Mouse (Mus musculus) liver, embryonic 15.5 days (tissue): ENCODE measurements at regions not wholly inside any gene's neighbourhood (a gene's known extent, or its start where the extent isn't known, plus 50 kb on each side); places are given as distances from the start of the nearest gene placed in this dataset.
"Not testable (repeated sequence)": the region's sequence is repeated elsewhere in the genome, so short reads cannot be mapped to it uniquely, and the experiment has no call there.

Experiments used
- ATAC-seq: fragments of 200-750 bp; cut with Nextera tagmentation; 2 replicates; pipeline ENCODE4 v1.8.0; 2017; ENCODE audit warnings: moderate number of reproducible peaks, mild to moderate bottlenecking, moderate library complexity; ENCODE audit not compliant: insufficient read depth
- H3K27ac ChIP-seq: fragments of 300-500 bp; sonication (generic); replicated peaks from 2 replicates; pipeline ENCODE4 v1.5.1; 2015; ENCODE audit warnings: mild to moderate bottlenecking, inconsistent platforms
- H3K27me3 ChIP-seq: fragments of 300-500 bp; sonication (generic); 2 replicates; pipeline ENCODE4 v1.6.1; 2015; ENCODE audit warnings: mild to moderate bottlenecking, inconsistent platforms
- H3K36me3 ChIP-seq: fragments of 300-500 bp; sonication (generic); replicated peaks from 2 replicates; pipeline ENCODE4 v1.6.1; 2015; ENCODE audit warnings: moderate library complexity, mild to moderate bottlenecking, inconsistent platforms
- H3K4me1 ChIP-seq: fragments of 300-500 bp; sonication (generic); replicated peaks from 2 replicates; pipeline ENCODE4 v1.6.1; 2015; ENCODE audit warnings: inconsistent platforms
- H3K4me2 ChIP-seq: fragments of 300-500 bp; sonication (generic); 2 replicates; pipeline ENCODE4 v1.6.1; 2015; ENCODE audit warnings: moderate library complexity, mild to moderate bottlenecking, inconsistent platforms
- H3K4me3 ChIP-seq: fragments of 300-500 bp; sonication (generic); replicated peaks from 2 replicates; pipeline ENCODE4 v1.5.1; 2015; ENCODE audit warnings: mild to moderate bottlenecking, inconsistent platforms
- H3K9ac ChIP-seq: fragments of 300-500 bp; sonication (generic); 2 replicates; pipeline ENCODE4 v1.6.1; 2015; ENCODE audit warnings: moderate library complexity, mild to moderate bottlenecking, inconsistent platforms
- H3K9me3 ChIP-seq: fragments of 300-500 bp; sonication (generic); replicated peaks from 2 replicates; pipeline ENCODE4 v1.6.1; 2016; ENCODE audit warnings: inconsistent platforms
- WGBS: fragments of 180-500 bp; shearing (Covaris S2); methylation state at CpG from one replicate; pipeline ENCODE4 v1.1.7; 2015; ENCODE audit warnings: mixed read lengths; ENCODE audit not compliant: insufficient replicate concordance; 5-methylcytosine and 5-hydroxymethylcytosine counted together

DNA sequence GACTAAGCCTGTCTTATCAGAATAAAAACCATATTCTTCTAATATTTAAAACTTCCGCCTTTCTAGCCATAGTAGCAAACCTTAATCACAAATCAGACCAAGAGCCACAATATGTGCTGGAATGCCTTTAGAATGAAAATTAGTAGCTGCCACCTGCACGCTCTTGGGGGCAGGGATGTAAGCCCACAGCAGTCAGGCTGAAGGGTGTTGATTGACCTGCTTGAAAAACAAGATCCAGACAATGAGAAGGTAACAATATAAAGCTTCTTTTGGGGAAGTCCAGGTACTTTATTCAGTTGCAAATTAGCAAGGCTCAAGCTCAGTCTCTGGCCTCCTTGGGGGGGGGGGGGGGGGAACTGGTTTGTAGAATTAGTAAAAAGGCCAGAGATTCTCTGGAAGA is 222.3 kb upstream of the Ell2 start:
- H3K4me3 ChIP-seq, result not testable (repeated sequence)

DNA sequence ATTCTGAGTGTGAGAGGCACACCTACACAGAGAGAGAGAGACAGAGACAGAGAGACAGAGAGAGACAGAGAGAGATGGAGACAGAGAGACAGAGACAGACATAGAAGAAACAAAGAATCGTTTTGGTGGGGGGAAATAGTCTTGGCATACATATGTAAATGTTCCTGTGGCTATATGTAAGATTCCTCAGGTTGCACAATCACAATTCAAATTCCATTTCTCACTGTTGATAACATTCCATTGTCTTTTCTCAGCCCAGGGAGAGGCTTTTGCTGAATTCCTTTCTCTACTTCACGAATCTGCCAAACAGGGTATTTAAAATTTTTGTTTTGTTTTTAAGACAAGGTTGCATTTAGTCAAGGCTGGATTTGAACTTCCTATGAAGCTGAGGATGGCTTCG is 205.0 kb upstream of the Ell2 start:
- WGBS, result 43% methylated on average over 3 of the region's 3 CpGs
- no peaks in the 10 kb centered on the region for H3K27me3 ChIP-seq
- no peak overlapping the region for H3K4me3 ChIP-seq
- no peaks in the 10 kb centered on the region for H3K9me3 ChIP-seq
- H3K4me1 ChIP-seq, result no peaks in the 10 kb centered on the region
- no peak overlapping the region for H3K27ac ChIP-seq
- no peak overlapping the region for H3K9ac ChIP-seq
- no peaks in the 10 kb centered on the region for H3K36me3 ChIP-seq
- no peak for ATAC-seq
- H3K4me2 ChIP-seq, result no peak overlapping the region

More for the DNA sequence above, 222.3 kb upstream of the Ell2 start:
- not testable (repeated sequence) for H3K27me3 ChIP-seq, H3K9ac ChIP-seq, H3K9me3 ChIP-seq, H3K4me1 ChIP-seq, H3K27ac ChIP-seq, H3K4me2 ChIP-seq, ATAC-seq, H3K36me3 ChIP-seq
- WGBS, result 68% methylated on average over 2 of the region's 2 CpGs

- H3K9ac ChIP-seq, result no peak overlapping the region
- no peak for ATAC-seq
These were observed 203.2 kb upstream of the Ell2 start for GRCm38 (mm10) chr13:75503394-75503793.

DNA sequence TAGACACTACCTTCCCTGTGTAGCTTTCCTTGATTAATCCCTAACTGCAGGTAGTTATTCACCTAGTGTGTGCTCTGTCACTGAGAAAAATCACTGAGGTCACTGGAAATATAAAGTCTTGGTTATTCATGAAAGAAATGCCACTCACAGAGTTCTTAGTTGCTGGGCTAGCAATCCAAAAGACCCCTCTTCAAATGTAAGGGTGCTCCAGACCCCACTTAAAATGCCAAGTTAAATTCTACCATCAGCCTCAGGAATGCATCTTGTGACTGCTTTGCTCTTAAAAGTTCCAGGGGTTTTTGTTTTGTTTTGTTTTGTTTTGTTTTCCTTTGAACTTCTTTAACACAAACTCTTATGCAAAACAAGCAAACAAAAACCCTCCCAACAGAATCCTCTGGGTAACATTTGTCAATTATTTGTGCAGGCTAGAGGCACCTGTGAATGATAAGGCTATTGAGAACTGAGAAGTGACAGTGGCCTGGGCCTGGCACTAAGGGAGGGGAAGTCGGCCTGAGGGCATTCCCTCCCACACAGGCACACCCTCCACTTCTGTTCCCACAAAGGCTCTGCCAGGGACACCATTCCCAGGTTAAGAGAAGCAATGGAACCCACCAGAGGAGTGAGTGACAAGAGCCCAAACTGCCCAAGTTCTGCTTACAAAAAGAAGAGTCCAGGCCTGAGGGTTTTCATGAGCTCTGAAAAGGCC is 192.1 kb upstream of the Ell2 start:
- no peak overlapping the region for H3K9ac ChIP-seq
- H3K4me2 ChIP-seq, result no peak overlapping the region
- ATAC-seq, result no peak
- no peaks in the 10 kb centered on the region for H3K36me3 ChIP-seq
- no peak overlapping the region for H3K4me3 ChIP-seq
- no peaks in the 10 kb centered on the region for H3K9me3 ChIP-seq
- no peaks in the 10 kb centered on the region for H3K4me1 ChIP-seq
- WGBS, result 38% methylated on average over 1 of the region's 1 CpGs
- no peak overlapping the region for H3K27ac ChIP-seq
- H3K27me3 ChIP-seq, result no peaks in the 10 kb centered on the region

More at GRCm38 (mm10) chr13:75503394-75503793, 203.2 kb upstream of the Ell2 start:
- Histone ChIP-seq H3K9me3 (no peaks in the 10 kb centered on the region), H3K36me3 (no peaks in the 10 kb centered on the region), H3K27me3 (no peaks in the 10 kb centered on the region), H3K27ac (no peak overlapping the region), H3K4me2 (no peak overlapping the region), H3K4me3 (no peak overlapping the region), H3K4me1 (no peaks in the 10 kb centered on the region)

GRCm38 (mm10) chr13:75523293-75524278 is 183.0 kb upstream of the Ell2 start:
- WGBS, result 53% methylated on average over 4 of the region's 4 CpGs
- ATAC-seq, result no peak

DNA sequence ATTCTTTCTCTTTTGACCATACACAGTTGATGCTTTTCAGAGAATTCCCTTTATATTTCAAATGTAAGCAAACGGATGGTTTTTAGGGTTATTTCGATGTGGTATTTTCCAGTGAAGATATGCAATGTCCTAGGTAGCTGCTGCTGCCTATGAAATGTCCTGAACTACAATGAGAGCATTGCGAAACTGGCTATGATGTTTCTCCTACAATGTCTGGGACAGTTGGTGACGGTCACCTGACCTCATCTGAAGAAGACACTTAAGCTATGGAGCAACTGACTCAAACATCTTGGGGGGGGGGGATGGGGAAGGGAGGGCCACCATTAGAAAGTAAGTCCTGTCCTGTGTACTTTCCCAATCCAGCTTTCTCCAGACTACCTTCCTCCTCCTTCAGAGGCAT is 182.1 kb upstream of the Ell2 start:
- 69% methylated on average over 4 of the region's 4 CpGs for WGBS

More at GRCm38 (mm10) chr13:75523293-75524278, 183.0 kb upstream of the Ell2 start:
- no peaks in the 10 kb centered on the region for H3K9me3 ChIP-seq
- H3K9ac ChIP-seq, result no peak overlapping the region
- H3K36me3 ChIP-seq, result no peaks in the 10 kb centered on the region
- H3K27me3 ChIP-seq, result no peaks in the 10 kb centered on the region
- H3K27ac ChIP-seq, result no peak overlapping the region
- H3K4me3 ChIP-seq, result no peak overlapping the region
- H3K4me1 ChIP-seq, result no peaks in the 10 kb centered on the region
- no peak overlapping the region for H3K4me2 ChIP-seq

GRCm38 (mm10) chr13:75531566-75531965 is 175.0 kb upstream of the Ell2 start:
- no peak overlapping the region for H3K4me2 ChIP-seq
- WGBS, result 71% methylated on average over 1 of the region's 1 CpGs
- ATAC-seq, result no peak
- no peaks in the 10 kb centered on the region for H3K36me3 ChIP-seq
- no peaks in the 10 kb centered on the region for H3K4me1 ChIP-seq
- no peak overlapping the region for H3K27ac ChIP-seq
- no peak overlapping the region for H3K9ac ChIP-seq
- no peak overlapping the region for H3K4me3 ChIP-seq
- no peaks in the 10 kb centered on the region for H3K27me3 ChIP-seq
- no peaks in the 10 kb centered on the region for H3K9me3 ChIP-seq

More for the DNA sequence above, 182.1 kb upstream of the Ell2 start:
- Histone ChIP-seq H3K36me3 (no peaks in the 10 kb centered on the region), H3K27me3 (no peaks in the 10 kb centered on the region), H3K9ac (no peak overlapping the region), H3K4me3 (no peak overlapping the region), H3K4me1 (no peaks in the 10 kb centered on the region), H3K9me3 (no peaks in the 10 kb centered on the region), H3K4me2 (no peak overlapping the region), H3K27ac (no peak overlapping the region)
- ATAC-seq, result no peak

- Histone ChIP-seq H3K9me3 (no peaks in the 10 kb centered on the region), H3K36me3 (no peaks in the 10 kb centered on the region), H3K27ac (no peak overlapping the region), H3K4me3 (no peak overlapping the region), H3K4me1 (peaks cover 2% of the 10 kb centered on the region; the same call in 1 of the 2 replicates), H3K9ac (no peak overlapping the region), H3K4me2 (no peak overlapping the region), H3K27me3 (no peaks in the 10 kb centered on the region)
- 52% methylated on average over 2 of the region's 2 CpGs for WGBS
- ATAC-seq, result no peak
These were observed 165.1 kb upstream of the Ell2 start for GRCm38 (mm10) chr13:75541446-75541845.

GRCm38 (mm10) chr13:75542253-75542945 is 164.2 kb upstream of the Ell2 start:
- Histone ChIP-seq H3K9me3 (no peaks in the 10 kb centered on the region), H3K27ac (no peak overlapping the region), H3K4me3 (no peak overlapping the region), H3K27me3 (no peaks in the 10 kb centered on the region), H3K4me1 (peaks cover 2% of the 10 kb centered on the region; the same call in 1 of the 2 replicates), H3K36me3 (no peaks in the 10 kb centered on the region), H3K4me2 (no peak overlapping the region), H3K9ac (no peak overlapping the region)
- 38% methylated on average over 2 of the region's 2 CpGs for WGBS
- no peak for ATAC-seq

DNA sequence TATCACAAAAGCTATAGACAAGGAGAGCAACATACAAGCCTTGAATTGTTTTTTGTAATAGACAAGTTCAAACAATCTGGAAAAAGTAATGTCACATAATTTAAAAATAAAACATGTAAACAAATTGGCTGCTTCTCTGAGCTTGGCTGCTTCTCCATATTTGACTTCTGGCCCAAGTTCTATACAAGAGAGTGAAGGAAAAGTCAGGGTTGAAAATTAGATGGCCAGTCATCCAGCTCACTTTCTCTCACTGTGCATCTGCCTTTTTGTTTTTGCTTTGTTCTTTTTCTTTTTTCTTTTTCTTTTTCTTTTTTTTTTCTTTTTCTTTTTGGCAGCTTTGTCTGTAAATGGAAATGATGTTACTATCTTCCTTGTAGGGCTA is 163.6 kb upstream of the Ell2 start:
- H3K9me3 ChIP-seq, result no peaks in the 10 kb centered on the region
- no peaks in the 10 kb centered on the region for H3K27me3 ChIP-seq
- H3K36me3 ChIP-seq, result no peaks in the 10 kb centered on the region
- no peak overlapping the region for H3K27ac ChIP-seq
- H3K9ac ChIP-seq, result no peak overlapping the region
- H3K4me3 ChIP-seq, result no peak overlapping the region
- ATAC-seq, result no peak
- H3K4me2 ChIP-seq, result no peak overlapping the region
- H3K4me1 ChIP-seq, result peaks cover 2% of the 10 kb centered on the region; the same call in 1 of the 2 replicates

GRCm38 (mm10) chr13:75543595-75543994 is 163.0 kb upstream of the Ell2 start:
- Histone ChIP-seq H3K27ac (no peak overlapping the region), H3K27me3 (no peaks in the 10 kb centered on the region), H3K4me2 (no peak overlapping the region), H3K36me3 (no peaks in the 10 kb centered on the region), H3K9ac (no peak overlapping the region), H3K4me1 (peaks cover 2% of the 10 kb centered on the region; the same call in 1 of the 2 replicates), H3K9me3 (no peaks in the 10 kb centered on the region), H3K4me3 (no peak overlapping the region)
- no peak for ATAC-seq
- 65% methylated on average over 3 of the region's 3 CpGs for WGBS
